ENCODE assay signal across 8 mouse cellular contexts in the genomic region with DNA sequence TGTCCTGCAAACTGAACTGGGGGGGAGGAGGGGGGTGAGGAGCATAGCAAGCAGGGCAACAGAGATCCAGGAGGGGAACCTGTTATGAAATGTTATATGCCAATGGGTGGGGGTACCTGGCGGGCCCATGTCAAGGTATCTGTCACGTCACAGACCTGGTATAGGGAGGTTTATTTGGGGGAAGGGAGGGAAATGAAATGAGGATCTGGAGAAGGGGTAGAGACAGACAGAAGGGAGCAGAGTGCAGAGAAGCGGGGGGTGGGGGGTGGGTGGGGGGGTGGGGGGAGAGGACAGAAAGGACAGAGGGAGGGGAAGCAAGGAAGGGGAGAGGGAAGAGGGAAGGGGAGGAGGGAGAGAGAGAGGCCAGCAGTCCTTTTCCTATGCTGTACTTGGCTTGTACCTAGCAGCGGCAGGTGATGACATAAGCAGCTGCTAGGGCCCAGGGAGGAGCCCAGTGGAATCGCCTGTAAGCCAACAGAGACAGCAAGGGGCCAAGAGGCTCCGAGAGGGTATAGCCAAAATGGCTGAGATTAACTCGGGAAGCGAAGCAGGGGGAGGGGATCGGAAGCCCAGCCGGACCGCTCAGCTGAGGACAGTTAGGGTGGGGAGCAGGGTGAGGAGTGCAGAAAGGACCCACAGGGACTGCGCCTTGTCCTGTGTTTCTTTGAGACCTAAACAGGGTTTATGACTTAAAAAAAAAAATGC. TPM values are rescaled to one million over a fixed set of nuclear protein-coding genes. Genes with fewer than 3 reads are reported as not detected.
DNase-seq lines count a peak whose midpoint lies in the region; ATAC-seq lines count a peak whose summit lies in the region.

No protein-coding gene starts in this region.

- H3K36me3 ChIP-seq in forebrain, embryonic 15.5 days: no peaks in the 10 kb centered on the region
- H3K36me3 ChIP-seq in midbrain, embryonic 15.5 days (replicated peaks): no peaks in the 10 kb centered on the region

- no peak overlapping the region for H3K9ac ChIP-seq in forebrain, embryonic 15.5 days (replicated peaks)
- H3K9ac ChIP-seq in midbrain, embryonic 15.5 days: peak overlapping the region; percentile 16; the same call in 1 of the 2 replicates

- H3K27ac ChIP-seq in forebrain, embryonic 15.5 days (replicated peaks): no peak overlapping the region
- no peak overlapping the region for H3K27ac ChIP-seq in midbrain, embryonic 15.5 days

- H3K4me2 ChIP-seq in forebrain, embryonic 15.5 days (replicated peaks): peak overlapping the region; percentile 41
- H3K4me2 ChIP-seq in midbrain, embryonic 15.5 days: peak overlapping the region; percentile 52

- ATAC-seq in forebrain, embryonic 15.5 days (replicated peaks): peak; percentile 46; the same call in 1 of the 2 replicates
- peak; percentile 39; the same call in 1 of the 2 replicates for ATAC-seq in midbrain, embryonic 15.5 days (replicated peaks)

- peak; percentile 12 for DNase-seq in thymus, postnatal 4 days
- no peak for DNase-seq in thymus, postnatal 10 days (ENCODE audit: low spot score in 2 of 2)
- DNase-seq in kidney, postnatal 14 days: peak; percentile 10
- DNase-seq in thymus, postnatal 14 days: no peak
- DNase-seq in gastrocnemius, postnatal 10 days: no peak
- DNase-seq in left cerebral cortex, postnatal 14 days (ENCODE audit: low spot score in 2 of 2): no peak

- no peaks in the 10 kb centered on the region for H3K9me3 ChIP-seq in forebrain, embryonic 15.5 days
- H3K9me3 ChIP-seq in midbrain, embryonic 15.5 days: no peaks in the 10 kb centered on the region

- H3K4me3 ChIP-seq in forebrain, embryonic 15.5 days: peak overlapping the region; percentile 12
- peak overlapping the region; percentile 24 for H3K4me3 ChIP-seq in midbrain, embryonic 15.5 days

- H3K27me3 ChIP-seq in forebrain, embryonic 15.5 days: no peaks in the 10 kb centered on the region
- H3K27me3 ChIP-seq in midbrain, embryonic 15.5 days (replicated peaks): no peaks in the 10 kb centered on the region

- peaks cover 9% of the 10 kb centered on the region for H3K4me1 ChIP-seq in forebrain, embryonic 15.5 days
- peaks cover 5% of the 10 kb centered on the region for H3K4me1 ChIP-seq in midbrain, embryonic 15.5 days

- WGBS in forebrain, embryonic 15.5 days: 10% methylated on average over 12 of the region's 12 CpGs
- 8% methylated on average over 12 of the region's 12 CpGs for WGBS in midbrain, embryonic 15.5 days

- intact Hi-C loops in left cerebral cortex, postnatal 14 days (cut with DNase I): no loop called here

RNA-seq across cellular contexts. Expression of a gene that starts 14.5 kb away (rescaled TPM):
- not detected in 2 replicates for polyA plus RNA-seq in forebrain, embryonic 15.5 days (2015; fragmentation: Nextera tagmentation; extraction: Ambion mirVana)
- polyA plus RNA-seq in midbrain, embryonic 15.5 days (2015; fragmentation: Nextera tagmentation; extraction: Ambion mirVana): not detected in 2 replicates
- total RNA-seq in gastrocnemius, postnatal 10 days (2021): not detected
- total RNA-seq in left cerebral cortex, postnatal 14 days (2021): not detected

Comparison
In these comparisons a context has a peak if more than half of its experiments do, and no peak if none do; other contexts are left out.
1. DNase-seq: peak in thymus, postnatal 4 days (single experiment) and kidney, postnatal 14 days (single experiment); none in thymus, postnatal 10 days (0 of 2), thymus, postnatal 14 days (single experiment), gastrocnemius, postnatal 10 days (single experiment) and left cerebral cortex, postnatal 14 days (0 of 2).